Comparison of ENCODE assay signal across 8 mouse cellular contexts in the genomic region with DNA sequence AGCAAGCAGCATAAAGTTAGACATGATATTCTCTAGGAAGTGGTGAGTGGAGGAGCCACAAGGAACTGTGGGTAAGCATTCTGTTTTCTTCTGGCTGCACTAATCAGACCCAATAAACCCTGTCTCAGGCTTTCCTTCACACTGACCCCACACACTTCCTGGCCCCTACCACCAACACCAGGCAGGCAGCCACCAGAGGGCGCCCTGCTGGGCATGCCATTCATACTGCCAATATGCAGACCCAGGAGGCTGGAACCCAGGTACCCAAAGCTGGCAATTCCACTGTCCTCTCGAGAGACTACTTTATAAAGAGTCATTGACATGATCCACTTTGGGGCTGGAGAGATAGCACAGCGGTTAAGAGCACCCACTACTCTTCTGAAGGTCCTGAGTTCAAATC. TPM values are rescaled to one million over a fixed set of nuclear protein-coding genes. Genes with fewer than 3 reads are reported as not detected.
DNase-seq lines count a peak whose midpoint lies in the region; TF ChIP-seq lines count a peak whose summit lies in the region.

No protein-coding gene starts in this region.

- H3K4me3 ChIP-seq in layer of hippocampus, adult 2 months, result no peak overlapping the region

- peak; percentile 37 to 69 for DNase-seq in adrenal gland, adult (ENCODE audit: inconsistent age in 2 of 2, low spot score in 1 of 2)
- no peak for DNase-seq in adrenal gland, adult 8-10 months
- peak in 1 of 2 experiments; percentile 59 for DNase-seq in layer of hippocampus, adult 2 months (ENCODE audit: low spot score in 2 of 2)
- DNase-seq in layer of hippocampus, adult 9-10 months (ENCODE audit: low spot score), result no peak
- peak; percentile 60 for DNase-seq in ZHBTc4 (ENCODE audit: low read depth, low spot score)
- peak; percentile 63 for DNase-seq in gastrocnemius, postnatal 10 days
- DNase-seq in lung, postnatal 14 days, result peak; percentile 78
- DNase-seq in thymus, postnatal 0 days (ENCODE audit: low spot score), result peak; percentile 53

- TF ChIP-seq CTCF in layer of hippocampus, adult 2 months (conservative IDR thresholded peaks at IDR 0.05), result peak; percentile 77

- H3K27ac ChIP-seq in layer of hippocampus, adult 2 months, result no peak overlapping the region

RNA-seq across cellular contexts. Expression of gene Tarbp1, which starts 14.6 kb away (rescaled TPM):
- 1 to 10 TPM; 6.3 to 7.9 (median 7.8) TPM for total RNA-seq in adrenal gland, adult 8-10 months (2022)
- 1 to 10 TPM; 4.6 to 4.9 TPM for total RNA-seq in layer of hippocampus, adult 2 months (2021)
- 1 to 10 TPM; 5.4 to 6.0 TPM for total RNA-seq in gastrocnemius, postnatal 10 days (2021)
- 3.0 and 3.1 TPM in 2 replicates for polyA plus RNA-seq in thymus, postnatal 0 days (2015; fragmentation: Nextera tagmentation; extraction: Ambion mirVana)

RNA-seq across cellular contexts. Expression of gene Coa6, which starts 38.0 kb away (rescaled TPM):
- total RNA-seq in adrenal gland, adult 8-10 months (2022), result 10 to 100 TPM; 21.1 to 35.0 (median 23.5) TPM
- 10 to 100 TPM; 20.6 to 25.6 TPM for total RNA-seq in layer of hippocampus, adult 2 months (2021)
- 10 to 100 TPM; 15.4 to 17.5 TPM for total RNA-seq in gastrocnemius, postnatal 10 days (2021)
- polyA plus RNA-seq in thymus, postnatal 0 days (2015; fragmentation: Nextera tagmentation; extraction: Ambion mirVana), result 91.7 and 101 TPM in 2 replicates

Comparison
In these comparisons a context has a peak if more than half of its experiments do, and no peak if none do; other contexts are left out.
1. DNase-seq: peak in adrenal gland, adult (2 of 2), ZHBTc4 (single experiment), gastrocnemius, postnatal 10 days (single experiment), lung, postnatal 14 days (single experiment) and thymus, postnatal 0 days (single experiment); none in adrenal gland, adult 8-10 months (single experiment) and layer of hippocampus, adult 9-10 months (single experiment).